Mouse (Mus musculus) intestine, embryonic 15.5 days (tissue): ENCODE results near the gene 4933428G20Rik. TPM values are rescaled to one million over a fixed set of nuclear protein-coding genes. Genes with fewer than 3 reads are reported as not detected.

Experiments
- ATAC-seq: fragments of 200-750 bp; cut with Nextera tagmentation; 2 replicates; pipeline ENCODE4 v1.8.0; 2017; ENCODE audit warnings: moderate TSS enrichment, moderate library complexity
- H3K27ac ChIP-seq: fragments of 300-500 bp; sonication (generic); 2 replicates; pipeline ENCODE4 v1.5.1; 2015; ENCODE audit warnings: mild to moderate bottlenecking, inconsistent platforms
- H3K27me3 ChIP-seq: fragments of 300-500 bp; sonication (generic); replicated peaks from 2 replicates; pipeline ENCODE4 v1.6.1; 2015; ENCODE audit warnings: inconsistent platforms
- H3K36me3 ChIP-seq: fragments of 300-500 bp; sonication (generic); 2 replicates; pipeline ENCODE4 v1.6.1; 2015; ENCODE audit warnings: inconsistent platforms
- H3K4me1 ChIP-seq: fragments of 300-500 bp; sonication (generic); replicated peaks from 2 replicates; pipeline ENCODE4 v1.6.1; 2015; ENCODE audit warnings: inconsistent platforms
- H3K4me2 ChIP-seq: fragments of 300-500 bp; sonication (generic); replicated peaks from 2 replicates; pipeline ENCODE4 v1.6.1; 2015; ENCODE audit warnings: mild to moderate bottlenecking, inconsistent platforms
- H3K4me3 ChIP-seq: fragments of 300-500 bp; sonication (generic); replicated peaks from 2 replicates; pipeline ENCODE4 v1.5.1; 2015; ENCODE audit warnings: inconsistent platforms
- H3K9ac ChIP-seq: fragments of 300-500 bp; sonication (generic); 2 replicates; pipeline ENCODE4 v1.6.1; 2015; ENCODE audit warnings: inconsistent platforms
- H3K9me3 ChIP-seq: fragments of 300-500 bp; sonication (generic); 2 replicates; pipeline ENCODE4 v1.6.1; 2016; ENCODE audit warnings: inconsistent platforms
- WGBS: fragments of 180-500 bp; shearing (Covaris S2); methylation state at CpG from one replicate; pipeline ENCODE4 v1.1.7; 2015; 5-methylcytosine and 5-hydroxymethylcytosine counted together
- polyA plus RNA-seq: library from polyadenylated mRNA; unstranded; fragments of >200 nt; fragmentation: Nextera tagmentation; extraction: Ambion mirVana; gene quantifications from 2 replicates; pipeline ENCODE4 v1.2.1, GENCODE M21; 2015

Gene 4933428G20Rik
- polyA plus RNA-seq, 1 experiment from 2014 or later: 0.55 TPM

- no peak for ATAC-seq
- H3K27ac ChIP-seq: no peak overlapping the region
- no peak overlapping the region for H3K9ac ChIP-seq
- no peaks in the 10 kb centered on the region for H3K27me3 ChIP-seq
- peaks cover 27% of the 10 kb centered on the region for H3K36me3 ChIP-seq
- no peak overlapping the region for H3K4me3 ChIP-seq
- H3K4me2 ChIP-seq: no peak overlapping the region
- no peaks in the 10 kb centered on the region for H3K9me3 ChIP-seq
- H3K4me1 ChIP-seq: no peaks in the 10 kb centered on the region
- 77% methylated on average over 10 of the region's 10 CpGs for WGBS
These were observed 33.5 kb downstream of the 4933428G20Rik start for GRCm38 (mm10) chr11:97466444-97467160.

DNA sequence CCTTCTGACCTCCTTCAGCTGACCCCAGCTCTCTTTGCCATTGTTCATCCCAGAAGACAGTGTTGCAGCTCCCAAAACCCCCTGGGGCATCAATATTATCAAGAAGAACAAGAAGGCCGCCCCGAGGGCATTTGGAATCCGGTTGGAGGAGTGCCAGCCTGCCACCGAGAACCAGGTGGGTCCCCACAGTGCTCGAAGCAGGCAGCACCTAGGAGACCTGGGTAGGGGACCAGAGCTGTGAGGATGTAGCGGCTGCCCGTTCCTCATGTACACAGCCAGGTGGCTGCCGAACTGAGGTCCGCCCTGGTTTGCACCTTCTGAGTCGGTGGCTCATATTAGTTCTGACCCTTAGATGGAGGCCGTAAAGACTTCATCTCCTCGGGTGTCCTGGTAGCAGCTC is 34.2 kb downstream of the 4933428G20Rik start:
- Histone ChIP-seq H3K36me3 (peaks cover 31% of the 10 kb centered on the region), H3K9ac (no peak overlapping the region), H3K9me3 (no peaks in the 10 kb centered on the region), H3K27ac (no peak overlapping the region), H3K4me2 (no peak overlapping the region), H3K4me1 (no peaks in the 10 kb centered on the region), H3K4me3 (no peak overlapping the region), H3K27me3 (no peaks in the 10 kb centered on the region)
- no peak for ATAC-seq
- WGBS: 90% methylated on average over 12 of the region's 12 CpGs

DNA sequence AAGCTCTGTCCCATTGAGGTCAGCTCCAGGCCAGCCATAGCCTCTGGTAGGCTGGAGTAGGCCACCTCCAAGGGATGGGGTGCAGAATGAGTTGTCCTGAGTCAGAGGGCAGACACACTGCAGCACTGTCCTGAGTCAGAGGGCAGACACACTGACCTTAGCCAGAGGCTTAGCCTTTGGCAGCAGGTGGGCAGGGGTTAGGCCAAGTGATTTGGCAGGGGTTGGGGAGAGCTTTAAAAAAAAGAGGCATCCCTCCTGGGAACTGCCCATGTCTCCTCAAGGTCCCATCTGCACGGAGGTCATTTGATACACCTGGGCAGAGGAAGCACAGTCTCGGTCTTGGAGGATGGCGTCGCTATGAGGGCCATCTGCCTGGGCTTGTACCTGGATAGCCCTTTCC is 36.1 kb downstream of the 4933428G20Rik start:
- no peaks in the 10 kb centered on the region for H3K4me1 ChIP-seq
- no peaks in the 10 kb centered on the region for H3K9me3 ChIP-seq
- H3K27me3 ChIP-seq: no peaks in the 10 kb centered on the region
- H3K4me3 ChIP-seq: no peak overlapping the region
- WGBS: 88% methylated on average over 4 of the region's 4 CpGs
- no peak overlapping the region for H3K27ac ChIP-seq
- H3K4me2 ChIP-seq: no peak overlapping the region
- ATAC-seq: no peak
- no peak overlapping the region for H3K9ac ChIP-seq
- H3K36me3 ChIP-seq: peaks cover 37% of the 10 kb centered on the region

GRCm38 (mm10) chr11:97463166-97463565 is 37.0 kb downstream of the 4933428G20Rik start:
- no peaks in the 10 kb centered on the region for H3K4me1 ChIP-seq
- H3K9ac ChIP-seq: no peak overlapping the region
- H3K27me3 ChIP-seq: no peaks in the 10 kb centered on the region
- ATAC-seq: no peak; the same call in 1 of the 2 replicates
- H3K9me3 ChIP-seq: no peaks in the 10 kb centered on the region
- no peak overlapping the region for H3K27ac ChIP-seq
- 60% methylated on average over 33 of the region's 33 CpGs for WGBS
- H3K4me3 ChIP-seq: no peak overlapping the region
- no peak overlapping the region for H3K4me2 ChIP-seq
- peaks cover 39% of the 10 kb centered on the region for H3K36me3 ChIP-seq

DNA sequence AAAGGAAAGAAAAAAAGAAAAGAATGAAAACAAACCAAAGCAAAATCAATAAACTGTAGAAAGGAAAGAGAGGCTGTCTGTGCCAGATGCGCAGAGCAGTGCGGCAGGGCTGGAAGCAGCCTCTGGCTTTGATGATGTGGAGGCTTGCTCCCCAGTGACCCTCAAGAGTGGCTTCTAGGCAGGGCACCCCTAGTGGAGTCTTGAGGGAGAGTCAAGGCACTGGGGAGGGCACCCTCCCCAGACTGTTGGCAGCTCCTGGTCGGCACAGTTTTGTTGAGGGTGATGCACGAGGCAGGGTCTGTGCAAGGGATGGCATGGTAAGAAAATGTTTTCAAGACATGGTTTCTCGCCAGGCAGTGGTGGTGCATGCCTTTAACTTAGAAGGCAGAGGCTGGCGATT is 37.6 kb downstream of the 4933428G20Rik start:
- no peak overlapping the region for H3K4me2 ChIP-seq
- peaks cover 39% of the 10 kb centered on the region for H3K36me3 ChIP-seq
- no peaks in the 10 kb centered on the region for H3K9me3 ChIP-seq
- no peak overlapping the region for H3K27ac ChIP-seq
- 89% methylated on average over 6 of the region's 6 CpGs for WGBS
- H3K4me1 ChIP-seq: no peaks in the 10 kb centered on the region
- H3K4me3 ChIP-seq: no peak overlapping the region
- ATAC-seq: no peak
- H3K27me3 ChIP-seq: no peaks in the 10 kb centered on the region
- H3K9ac ChIP-seq: no peak overlapping the region

GRCm38 (mm10) chr11:97461307-97461820 is 38.8 kb downstream of the 4933428G20Rik start:
- Histone ChIP-seq H3K4me1 (no peaks in the 10 kb centered on the region), H3K4me3 (no peak overlapping the region), H3K9ac (no peak overlapping the region), H3K27ac (no peak overlapping the region), H3K9me3 (no peaks in the 10 kb centered on the region), H3K27me3 (no peaks in the 10 kb centered on the region), H3K36me3 (peaks cover 41% of the 10 kb centered on the region), H3K4me2 (no peak overlapping the region)
- WGBS: 89% methylated on average over 3 of the region's 3 CpGs
- 0 out of 2 replicates have a peak, but pooled peaks have one; percentile 36 for ATAC-seq

- no peak for ATAC-seq
- H3K4me3 ChIP-seq: no peak overlapping the region
- WGBS: 79% methylated on average over 4 of the region's 4 CpGs
- no peak overlapping the region for H3K4me2 ChIP-seq
- H3K9me3 ChIP-seq: no peaks in the 10 kb centered on the region
- H3K27me3 ChIP-seq: no peaks in the 10 kb centered on the region
- H3K27ac ChIP-seq: no peak overlapping the region
- no peak overlapping the region for H3K9ac ChIP-seq
- H3K36me3 ChIP-seq: peaks cover 38% of the 10 kb centered on the region
- H3K4me1 ChIP-seq: no peaks in the 10 kb centered on the region
These were observed 43.0 kb downstream of the 4933428G20Rik start for GRCm38 (mm10) chr11:97457120-97457519.

- no peaks in the 10 kb centered on the region for H3K27me3 ChIP-seq
- no peak overlapping the region for H3K9ac ChIP-seq
- no peak overlapping the region for H3K4me3 ChIP-seq
- no peak for ATAC-seq
- H3K4me1 ChIP-seq: peaks cover 16% of the 10 kb centered on the region
- H3K9me3 ChIP-seq: no peaks in the 10 kb centered on the region
- no peak overlapping the region for H3K4me2 ChIP-seq
- H3K36me3 ChIP-seq: peaks cover 33% of the 10 kb centered on the region
- 95% methylated on average over 15 of the region's 15 CpGs for WGBS
- H3K27ac ChIP-seq: no peak overlapping the region
These were observed 48.5 kb downstream of the 4933428G20Rik start for GRCm38 (mm10) chr11:97451625-97452024.

DNA sequence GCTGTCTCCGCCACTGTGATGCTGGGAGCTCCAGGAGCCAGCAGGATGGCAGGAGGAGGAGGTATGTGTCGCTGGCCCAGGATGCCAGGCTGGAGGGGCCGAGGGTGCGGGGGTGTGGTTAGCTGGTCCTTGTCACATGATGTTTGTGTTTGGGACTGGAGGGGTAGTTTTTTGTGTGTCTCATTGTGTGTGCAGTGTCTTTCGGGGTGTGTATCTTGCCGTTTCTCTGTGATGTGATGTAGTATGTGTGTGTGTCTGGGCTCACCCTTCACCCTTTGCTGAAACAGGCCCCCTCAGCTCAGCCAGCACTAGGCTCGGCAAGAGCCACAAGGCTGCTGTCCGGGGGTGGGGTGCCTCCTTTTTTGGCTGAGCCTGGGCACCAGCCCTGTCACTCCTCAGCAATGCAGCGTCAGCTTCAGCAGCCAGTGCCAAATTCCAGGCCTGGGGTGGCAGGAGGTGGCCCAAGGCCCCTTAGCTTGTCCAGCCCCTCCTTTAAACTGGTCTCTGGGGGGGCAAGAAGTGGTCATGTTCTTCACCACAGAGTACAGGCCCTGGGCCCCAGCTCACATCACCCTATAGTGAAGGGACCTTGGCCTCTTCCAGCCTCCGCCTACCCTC is 49.7 kb downstream of the 4933428G20Rik start:
- Histone ChIP-seq H3K27me3 (no peaks in the 10 kb centered on the region), H3K9me3 (no peaks in the 10 kb centered on the region), H3K4me2 (peak overlapping the region; percentile 77), H3K36me3 (peaks cover 27% of the 10 kb centered on the region), H3K27ac (peak overlapping the region; percentile 63), H3K9ac (peak overlapping the region; percentile 39), H3K4me1 (peaks cover 16% of the 10 kb centered on the region), H3K4me3 (peak overlapping the region; percentile 37)
- 24% methylated on average over 10 of the region's 10 CpGs for WGBS
- ATAC-seq: peak; percentile 29

- Histone ChIP-seq H3K4me1 (peaks cover 16% of the 10 kb centered on the region), H3K9me3 (no peaks in the 10 kb centered on the region), H3K4me3 (peak overlapping the region; percentile 37), H3K9ac (peak overlapping the region; percentile 39), H3K27me3 (no peaks in the 10 kb centered on the region), H3K27ac (peak overlapping the region; percentile 63), H3K4me2 (peak overlapping the region; percentile 77), H3K36me3 (peaks cover 29% of the 10 kb centered on the region)
- ATAC-seq: peak; percentile 86
- WGBS: 13% methylated on average over 15 of the region's 15 CpGs
These were observed 50.4 kb downstream of the 4933428G20Rik start for GRCm38 (mm10) chr11:97449601-97450293.

- Histone ChIP-seq H3K4me3 (no peak overlapping the region), H3K27ac (0 out of 2 replicates have a peak overlapping the region, but pooled peaks have one; percentile 27), H3K36me3 (peaks cover 33% of the 10 kb centered on the region), H3K9ac (no peak overlapping the region), H3K4me1 (peaks cover 16% of the 10 kb centered on the region), H3K27me3 (no peaks in the 10 kb centered on the region), H3K4me2 (no peak overlapping the region), H3K9me3 (no peaks in the 10 kb centered on the region)
- ATAC-seq: no peak
- WGBS: 84% methylated on average over 11 of the region's 11 CpGs
These were observed 51.3 kb downstream of the 4933428G20Rik start for GRCm38 (mm10) chr11:97448611-97449394.

DNA sequence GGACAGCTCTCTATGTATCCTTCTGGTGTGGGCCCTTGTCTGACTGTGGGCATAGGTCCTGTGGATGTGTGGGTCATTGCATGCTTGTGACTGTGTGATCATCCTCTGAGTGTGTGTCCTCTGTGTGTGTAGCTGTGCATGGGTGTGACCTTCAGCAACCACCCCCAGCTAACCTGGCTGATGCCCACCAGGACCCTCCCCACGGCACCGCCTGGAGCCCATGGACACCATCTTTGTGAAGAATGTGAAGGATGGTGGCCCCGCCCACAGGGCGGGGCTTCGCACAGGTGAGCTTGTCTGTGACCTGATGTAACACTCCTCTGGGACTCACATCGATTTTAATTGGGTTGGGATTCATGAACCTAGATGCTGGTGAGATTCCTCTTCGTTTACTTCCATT is 52.2 kb downstream of the 4933428G20Rik start:
- Histone ChIP-seq H3K4me2 (no peak overlapping the region), H3K27me3 (no peaks in the 10 kb centered on the region), H3K9ac (no peak overlapping the region), H3K4me3 (no peak overlapping the region), H3K9me3 (no peaks in the 10 kb centered on the region), H3K27ac (no peak overlapping the region), H3K4me1 (peaks cover 20% of the 10 kb centered on the region), H3K36me3 (peaks cover 33% of the 10 kb centered on the region)
- WGBS: 81% methylated on average over 7 of the region's 7 CpGs
- ATAC-seq: no peak
